Mouse (Mus musculus) embryonic facial prominence, embryonic 11.5 days (tissue): ENCODE results near the gene Rab35. TPM values are rescaled to one million over a fixed set of nuclear protein-coding genes. Genes with fewer than 3 reads are reported as not detected.
A peak's percentile ranks its signal among the peaks of the same experiment; 100 is the strongest.

Experiments used
- ATAC-seq: fragments of 200-750 bp; cut with Nextera tagmentation; replicated peaks from 2 replicates; pipeline ENCODE4 v1.8.0; 2017; ENCODE audit warnings: low read depth; ENCODE audit not compliant: insufficient number of reproducible peaks, low FRiP score, low TSS enrichment
- DNase-seq: peaks from one replicate; pipeline ENCODE4 v3.0.0-alpha.2; 2015; ENCODE audit warnings: low spot score
- H3K27ac ChIP-seq: fragments of 300-500 bp; sonication (generic); replicated peaks from 2 replicates; pipeline ENCODE4 v1.5.1; 2014; ENCODE audit warnings: mild to moderate bottlenecking, low read depth, low read length, control low read depth
- H3K27me3 ChIP-seq: fragments of 300-500 bp; sonication (generic); 2 replicates; pipeline ENCODE4 v1.6.1; 2014; ENCODE audit warnings: mild to moderate bottlenecking, low read length, moderate library complexity, mixed read lengths; ENCODE audit not compliant: control insufficient read depth, insufficient read depth
- H3K36me3 ChIP-seq: fragments of 300-500 bp; sonication (generic); replicated peaks from 2 replicates; pipeline ENCODE4 v1.6.1; 2014; ENCODE audit warnings: low read depth, mild to moderate bottlenecking, low read length, moderate library complexity, mixed read lengths; ENCODE audit not compliant: control insufficient read depth, insufficient read depth
- H3K4me1 ChIP-seq: fragments of 300-500 bp; sonication (generic); 2 replicates; pipeline ENCODE4 v1.6.1; 2014; ENCODE audit warnings: low read length, mixed read lengths; ENCODE audit not compliant: control insufficient read depth, insufficient read depth
- H3K4me2 ChIP-seq: fragments of 300-500 bp; sonication (generic); 2 replicates; pipeline ENCODE4 v1.6.1; 2014; ENCODE audit warnings: low read depth, mild to moderate bottlenecking, control low read depth, low read length, moderate library complexity
- H3K4me3 ChIP-seq: fragments of 300-500 bp; sonication (generic); 2 replicates; pipeline ENCODE4 v1.5.1; 2014; ENCODE audit warnings: low read depth, low read length, control low read depth
- H3K9ac ChIP-seq: fragments of 300-500 bp; sonication (generic); replicated peaks from 2 replicates; pipeline ENCODE4 v1.6.1; 2014; ENCODE audit warnings: mild to moderate bottlenecking, control low read depth, low read length
- H3K9me3 ChIP-seq: fragments of 300-500 bp; sonication (generic); replicated peaks from 2 replicates; pipeline ENCODE4 v1.6.1; 2016; ENCODE audit warnings: mild to moderate bottlenecking, low read length, inconsistent platforms, mixed read lengths; ENCODE audit not compliant: control insufficient read depth
- WGBS: fragments of 180-500 bp; shearing (Covaris S2); extraction: QIAGEN DNeasy Blood & Tissue Kit; methylation state at CpG from one replicate; pipeline ENCODE4 v1.1.7; 2014; 5-methylcytosine and 5-hydroxymethylcytosine counted together
- polyA plus RNA-seq: library from polyadenylated mRNA; unstranded; fragments of >200 nt; fragmentation: Nextera tagmentation; extraction: Ambion mirVana; gene quantifications from 2 replicates; pipeline ENCODE4 v1.2.1, GENCODE M21; 2014

Gene Rab35
- polyA plus RNA-seq, 1 experiment from 2014 or later, result 21.1 TPM

DNA sequence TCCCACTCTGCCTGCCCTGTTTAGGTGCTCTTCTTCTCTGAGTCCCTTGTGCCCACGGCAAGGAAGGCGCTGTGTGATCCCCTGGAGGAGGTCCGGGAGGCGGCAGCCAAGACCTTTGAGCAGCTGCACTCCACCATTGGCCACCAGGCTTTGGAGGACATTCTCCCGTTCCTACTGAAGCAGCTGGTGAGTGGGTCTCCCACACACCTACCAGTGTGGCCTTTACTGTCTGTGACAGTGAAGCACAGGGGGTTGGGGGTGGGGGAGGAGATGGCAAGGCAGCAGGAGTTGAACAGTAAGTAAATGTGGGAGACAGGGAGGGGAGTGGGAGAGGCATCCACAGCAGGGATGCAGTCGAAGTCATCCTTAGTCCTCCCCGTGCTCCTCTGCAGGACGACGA lies 18.4 kb upstream of the Rab35 start:
- 89% methylated on average over 9 of the region's 9 CpGs for WGBS
- DNase-seq (no peak), ATAC-seq (no peak)
- no peak overlapping the region for H3K27ac ChIP-seq
- peaks cover 54% of the 10 kb centered on the region for H3K36me3 ChIP-seq
- H3K4me2 ChIP-seq, result no peak overlapping the region
- H3K9ac ChIP-seq, result no peak overlapping the region
- H3K4me3 ChIP-seq, result no peak overlapping the region
- no peaks in the 10 kb centered on the region for H3K4me1 ChIP-seq
- no peaks in the 10 kb centered on the region for H3K27me3 ChIP-seq
- no peaks in the 10 kb centered on the region for H3K9me3 ChIP-seq

DNA sequence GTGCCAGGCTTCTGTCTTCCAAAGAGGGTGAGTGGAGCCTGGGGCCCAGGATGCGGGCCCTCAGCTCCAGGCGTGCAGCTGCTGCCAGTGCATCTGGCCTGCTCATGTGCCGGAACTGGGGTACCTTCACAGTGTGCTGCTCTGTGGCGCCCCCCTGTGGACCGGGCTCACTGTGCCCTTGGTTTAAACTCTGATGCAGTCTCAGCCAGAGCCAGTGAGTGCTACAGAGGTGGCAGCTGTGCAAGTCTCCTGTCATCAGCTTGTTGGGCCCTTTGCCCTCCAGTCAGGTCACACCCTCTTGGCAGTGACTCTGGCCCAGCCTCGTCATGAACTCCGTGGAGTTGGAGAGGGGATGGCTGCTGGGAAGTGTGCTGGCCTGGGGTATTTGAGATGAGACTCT lies 16.8 kb upstream of the Rab35 start:
- Histone ChIP-seq H3K4me3 (no peak overlapping the region), H3K36me3 (peaks cover 47% of the 10 kb centered on the region), H3K4me1 (no peaks in the 10 kb centered on the region), H3K4me2 (no peak overlapping the region), H3K9me3 (no peaks in the 10 kb centered on the region), H3K27me3 (no peaks in the 10 kb centered on the region), H3K27ac (no peak overlapping the region), H3K9ac (no peak overlapping the region)
- peak; percentile 29 for DNase-seq
- 0 out of 2 replicates have a peak, but pooled peaks have one; percentile 17 for ATAC-seq
- 84% methylated on average over 7 of the region's 7 CpGs for WGBS

DNA sequence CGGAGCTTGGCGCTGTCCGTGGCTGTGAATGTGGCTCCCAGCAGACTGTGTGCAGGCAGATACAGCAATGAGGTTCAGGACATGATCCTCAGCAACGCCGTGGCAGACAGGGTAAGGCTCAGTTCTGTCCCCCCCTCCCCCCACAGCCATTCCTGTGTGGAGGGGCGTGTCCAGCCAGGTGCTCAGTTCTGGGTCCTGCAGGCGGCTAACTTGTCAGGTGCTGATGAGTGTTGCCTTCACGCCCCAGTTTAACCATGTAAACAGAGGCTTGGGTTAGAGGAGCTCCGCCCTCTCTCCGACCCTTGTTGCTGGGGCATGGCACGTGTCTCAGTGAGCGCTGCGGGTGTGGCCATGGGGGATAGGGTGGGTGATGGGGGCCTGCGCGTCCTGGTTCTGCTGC lies 12.0 kb upstream of the Rab35 start:
- no peak for ATAC-seq
- H3K36me3 ChIP-seq, result peaks cover 30% of the 10 kb centered on the region

GRCm38 (mm10) chr5:115622686-115623085 lies 9.0 kb upstream of the Rab35 start:
- Histone ChIP-seq H3K9ac (no peak overlapping the region), H3K9me3 (no peaks in the 10 kb centered on the region), H3K4me1 (no peaks in the 10 kb centered on the region), H3K4me2 (no peak overlapping the region), H3K27me3 (no peaks in the 10 kb centered on the region), H3K27ac (no peak overlapping the region), H3K4me3 (no peak overlapping the region), H3K36me3 (peaks cover 11% of the 10 kb centered on the region)
- WGBS, result 86% methylated on average over 7 of the region's 7 CpGs
- DNase-seq (no peak), ATAC-seq (no peak; the same call in 1 of the 2 replicates)

More for the DNA sequence above, 12.0 kb upstream of the Rab35 start:
- Histone ChIP-seq H3K4me1 (no peaks in the 10 kb centered on the region), H3K9ac (no peak overlapping the region), H3K4me2 (no peak overlapping the region), H3K4me3 (no peak overlapping the region), H3K27ac (no peak overlapping the region), H3K27me3 (no peaks in the 10 kb centered on the region), H3K9me3 (no peaks in the 10 kb centered on the region)
- DNase-seq, result no peak
- 93% methylated on average over 15 of the region's 15 CpGs for WGBS

DNA sequence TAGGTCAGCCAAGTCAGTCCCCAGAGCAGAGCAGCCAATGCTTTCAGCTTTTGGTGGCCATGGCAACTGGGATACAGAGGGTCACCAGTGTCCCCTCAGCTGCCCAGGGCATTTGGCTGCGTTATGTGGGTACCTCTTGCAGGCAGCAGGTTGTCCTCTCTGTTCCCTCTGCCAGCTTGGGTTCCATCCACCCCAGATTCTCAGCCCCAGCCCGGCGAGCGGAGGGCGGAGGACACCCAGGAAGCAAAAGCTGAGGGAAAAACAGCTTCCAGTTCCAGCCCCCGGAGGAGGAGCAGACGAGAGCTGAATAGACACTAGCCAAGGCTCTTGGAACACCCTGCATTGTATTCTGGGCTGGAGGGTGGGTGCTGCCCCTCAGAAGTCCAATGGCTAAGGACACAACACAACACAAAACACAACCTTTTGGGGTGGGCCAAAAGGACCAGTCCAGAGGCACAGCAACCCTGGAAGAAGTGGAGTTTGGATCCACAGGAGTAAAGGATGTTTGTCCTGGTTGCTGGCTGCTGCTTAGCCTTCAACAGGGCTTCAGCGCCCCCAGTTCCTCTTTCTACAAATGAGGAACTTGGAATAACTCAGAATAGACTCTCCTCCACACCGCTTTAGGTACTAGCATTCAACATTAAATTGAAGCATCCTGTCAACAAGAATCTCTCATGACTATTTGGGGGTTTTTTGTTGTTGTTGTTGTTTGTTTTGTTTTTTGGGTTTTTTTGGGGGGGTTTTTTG lies 7.8 kb upstream of the Rab35 start:
- no peak overlapping the region for H3K27ac ChIP-seq
- H3K4me3 ChIP-seq, result no peak overlapping the region
- H3K4me1 ChIP-seq, result no peaks in the 10 kb centered on the region
- no peaks in the 10 kb centered on the region for H3K27me3 ChIP-seq
- 80% methylated on average over 9 of the region's 9 CpGs for WGBS
- peaks cover 10% of the 10 kb centered on the region for H3K36me3 ChIP-seq
- DNase-seq (no peak), ATAC-seq (no peak)
- H3K9me3 ChIP-seq, result no peaks in the 10 kb centered on the region
- H3K9ac ChIP-seq, result no peak overlapping the region
- no peak overlapping the region for H3K4me2 ChIP-seq

DNA sequence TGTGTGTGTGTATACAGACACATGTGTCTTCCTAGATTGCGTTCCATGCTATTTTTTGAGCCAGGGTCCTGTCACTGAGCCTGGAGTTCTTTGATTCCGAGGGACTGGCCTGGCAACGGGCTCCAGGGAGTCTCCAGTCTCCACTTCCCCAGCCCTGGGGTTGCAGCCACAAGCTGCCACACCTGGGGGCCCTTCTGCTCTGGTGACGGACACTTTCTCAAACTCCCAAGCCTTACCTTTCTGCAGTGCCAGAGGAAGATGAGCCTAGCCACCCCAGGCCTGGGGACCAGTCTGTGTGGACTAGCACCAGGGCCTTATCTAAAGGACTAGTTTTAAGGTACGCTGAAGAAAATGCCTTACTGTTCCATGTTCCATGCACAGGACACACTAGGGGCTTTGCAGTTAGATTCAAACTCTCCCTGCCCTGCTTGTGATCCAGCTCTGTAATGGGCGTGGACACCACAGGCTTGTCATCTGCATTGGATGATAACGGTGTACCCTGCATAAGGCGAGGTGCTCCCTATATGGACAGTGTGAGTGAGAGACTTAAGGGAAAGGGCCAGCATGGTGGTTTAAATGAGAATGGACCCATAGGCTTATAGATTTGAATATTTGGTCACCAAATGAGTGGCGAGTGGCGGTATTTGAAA lies 5.3 kb upstream of the Rab35 start:
- H3K27me3 ChIP-seq, result no peaks in the 10 kb centered on the region
- DNase-seq, result no peak
- H3K9me3 ChIP-seq, result no peaks in the 10 kb centered on the region
- no peak overlapping the region for H3K4me3 ChIP-seq
- ATAC-seq, result no peak
- H3K27ac ChIP-seq, result no peak overlapping the region
- H3K4me2 ChIP-seq, result no peak overlapping the region
- H3K9ac ChIP-seq, result no peak overlapping the region
- H3K36me3 ChIP-seq, result peaks cover 2% of the 10 kb centered on the region
- no peaks in the 10 kb centered on the region for H3K4me1 ChIP-seq
- 84% methylated on average over 10 of the region's 10 CpGs for WGBS

- H3K4me3 ChIP-seq, result no peak overlapping the region
- no peak overlapping the region for H3K9ac ChIP-seq
- H3K36me3 ChIP-seq, result no peaks in the 10 kb centered on the region
- no peaks in the 10 kb centered on the region for H3K9me3 ChIP-seq
- H3K4me1 ChIP-seq, result no peaks in the 10 kb centered on the region; the same call in none of the 2 replicates
- H3K27ac ChIP-seq, result no peak overlapping the region
- DNase-seq (no peak), ATAC-seq (no peak)
- H3K4me2 ChIP-seq, result no peak overlapping the region
- no peaks in the 10 kb centered on the region for H3K27me3 ChIP-seq
- WGBS, result 75% methylated on average over 8 of the region's 8 CpGs
Observed at GRCm38 (mm10) chr5:115628083-115628482, 3.6 kb upstream of the Rab35 start.

DNA sequence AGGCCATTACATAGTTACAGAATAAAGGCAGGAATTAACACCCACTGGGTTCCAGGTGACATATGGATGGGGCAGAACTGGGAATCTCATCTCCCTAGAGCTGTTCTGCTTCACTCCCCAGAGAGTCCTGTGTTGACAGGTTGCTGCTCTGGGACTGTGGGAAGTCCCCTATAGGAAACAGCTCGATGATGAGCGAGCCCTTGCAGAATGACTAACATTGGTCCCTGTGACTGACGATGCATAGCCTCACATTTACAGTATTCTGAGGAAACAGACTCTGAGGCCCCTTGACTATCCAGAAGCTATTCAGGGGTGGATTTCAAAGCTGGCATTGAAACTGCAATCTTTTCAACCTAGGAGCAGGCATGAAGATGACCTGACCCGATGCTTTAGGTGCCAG lies 2.0 kb upstream of the Rab35 start:
- Histone ChIP-seq H3K4me1 (no peaks in the 10 kb centered on the region; the same call in none of the 2 replicates), H3K27ac (no peak overlapping the region), H3K4me2 (no peak overlapping the region), H3K27me3 (no peaks in the 10 kb centered on the region), H3K9me3 (no peaks in the 10 kb centered on the region), H3K36me3 (no peaks in the 10 kb centered on the region), H3K9ac (no peak overlapping the region), H3K4me3 (no peak overlapping the region)
- WGBS, result 94% methylated on average over 4 of the region's 4 CpGs
- DNase-seq (no peak), ATAC-seq (no peak)
